Mouse (Mus musculus): ENCODE results near the gene Snx14.

DNA sequence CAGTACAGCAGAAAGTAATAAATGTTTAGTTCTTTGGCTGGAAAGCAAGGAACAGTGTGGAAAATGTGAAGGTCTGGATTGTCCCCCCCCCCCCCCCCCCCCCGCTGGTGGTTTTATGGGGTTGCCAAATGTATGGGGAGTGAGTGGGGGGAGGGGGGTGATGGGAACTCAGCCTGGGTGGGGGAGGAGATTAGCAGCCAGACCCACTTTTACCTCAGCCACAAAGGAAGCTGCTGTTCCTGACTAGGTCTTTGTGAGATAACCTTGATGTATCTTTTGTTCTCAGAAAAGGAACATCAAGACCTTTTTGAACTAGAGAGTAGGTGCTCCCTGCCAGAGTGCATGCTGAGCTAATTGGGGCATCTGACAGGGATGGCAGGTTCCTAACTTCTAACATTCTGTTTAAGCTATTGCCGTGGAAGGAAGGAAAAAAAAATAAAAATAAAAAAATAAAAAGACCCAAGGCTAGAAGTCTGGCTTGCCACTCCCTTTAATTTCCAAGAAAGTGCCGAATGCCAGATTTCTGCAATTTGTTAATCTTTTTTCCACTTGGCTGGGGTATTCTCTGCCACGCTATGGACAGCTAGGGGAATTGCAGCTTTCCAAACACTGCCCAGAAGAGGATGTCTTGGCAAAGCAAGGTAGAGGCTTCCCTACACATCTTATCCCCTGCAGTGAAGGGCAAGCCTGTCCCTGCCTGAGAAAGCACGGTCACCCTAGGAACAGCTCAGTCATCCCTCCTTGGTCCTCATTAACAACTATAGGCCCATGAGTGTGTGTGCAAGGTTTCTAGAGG is 76.5 kb downstream of the Snx14 start:
- TF ChIP-seq CTCF (conservative IDR thresholded peaks at IDR 0.05; ENCODE audit: low read length) (0 out of 2 replicates have a peak, but pooled peaks have one; percentile 1), POU5F1 (IDR thresholded peaks at IDR 0.05; ENCODE audit: borderline replicate concordance, low read length) (no peak)

Data from E14TG2a.4 (cell line).